Mouse (Mus musculus) CH12.LX (cell line): ENCODE measurements around the gene Adam22. TPM values are rescaled to one million over a fixed set of nuclear protein-coding genes. Genes with fewer than 3 reads are reported as not detected.

ENCODE experiments used
- DNase-seq: peaks from one replicate; pipeline ENCODE4 v3.0.0-alpha.2; 2013; ENCODE audit errors: extremely low read depth
- H3K27ac ChIP-seq: 2 replicates; pipeline ENCODE4 v1.5.1; 2012; ENCODE audit warnings: low read depth, mild to moderate bottlenecking, control low read depth, moderate library complexity; ENCODE audit not compliant: insufficient read depth
- H3K27me3 ChIP-seq: replicated peaks from 2 replicates; pipeline ENCODE3; 2012; ENCODE audit warnings: inconsistent platforms
- H3K36me3 ChIP-seq, 2 experiments: replicated peaks in 1 of 2; 2 replicates each; pipeline versions ENCODE3 to v1.6.1; 2012; ENCODE audit warnings: inconsistent platforms in 1 of 2, low read length in 1 of 2, mild to moderate bottlenecking in 1 of 2, mixed read lengths in 1 of 2, moderate library complexity in 1 of 2; ENCODE audit not compliant: control insufficient read depth in 1 of 2, insufficient read depth in 1 of 2
- H3K4me1 ChIP-seq, 2 experiments: 2 replicates each; pipeline ENCODE4 v1.6.1; 2012; ENCODE audit warnings: inconsistent platforms in 1 of 2, moderate library complexity in 1 of 2; ENCODE audit not compliant: insufficient read depth in 2 of 2, control insufficient read depth in 1 of 2
- H3K4me2 ChIP-seq: 2 replicates; pipeline ENCODE4 v1.6.1; 2012; ENCODE audit warnings: low read depth, mild to moderate bottlenecking, control low read depth; ENCODE audit not compliant: poor library complexity, insufficient read depth, severe bottlenecking
- H3K4me3 ChIP-seq, 3 experiments: fragments of 150-350 bp in 1 of 3; sonication (generic) in 1 of 3; replicated peaks in 1 of 3; 2 replicates each; pipeline versions ENCODE3 to v1.5.1; 2011 to 2012; ENCODE audit warnings: low read depth in 2 of 3, low read length in 2 of 3, mild to moderate bottlenecking in 2 of 3, moderate library complexity in 2 of 3, control low read depth in 1 of 3, improper control_type of control experiment in 1 of 3, inconsistent platforms in 1 of 3, mixed read lengths in 1 of 3; ENCODE audit not compliant: poor library complexity in 1 of 3
- H3K79me2 ChIP-seq: replicated peaks from 2 replicates; pipeline ENCODE4 v1.6.1; 2012; ENCODE audit warnings: mild to moderate bottlenecking, moderate library complexity; ENCODE audit not compliant: control insufficient read depth, poor library complexity, insufficient read depth, severe bottlenecking; ENCODE audit errors: extremely low read depth
- H3K9ac ChIP-seq: 2 replicates; pipeline ENCODE4 v1.6.1; 2012; ENCODE audit warnings: low read depth, mild to moderate bottlenecking, control low read depth, moderate library complexity; ENCODE audit not compliant: insufficient read depth
- H3K9me3 ChIP-seq: replicated peaks from 2 replicates; pipeline ENCODE3; 2012; ENCODE audit warnings: low read length, inconsistent platforms, mixed read lengths
- CHD2 ChIP-seq: IDR thresholded peaks from 2 replicates; pipeline ENCODE4 v1.6.1; 2011; ENCODE audit warnings: low read length, improper control_type of control experiment
- E2F4 ChIP-seq: IDR thresholded peaks from 2 replicates; pipeline ENCODE4 v1.6.1; 2011; ENCODE audit warnings: low read depth, low read length, improper control_type of control experiment; ENCODE audit not compliant: insufficient replicate concordance
- ETS1 ChIP-seq: conservative IDR thresholded peaks from 2 replicates; pipeline ENCODE4 v1.6.1; 2012; ENCODE audit warnings: low read depth, mild to moderate bottlenecking, inconsistent platforms, low read length, improper control_type of control experiment, moderate library complexity
- GABPA ChIP-seq: IDR thresholded peaks from 2 replicates; pipeline ENCODE4 v1.6.1; 2012; ENCODE audit warnings: low read depth, low read length, improper control_type of control experiment, inconsistent platforms; ENCODE audit not compliant: insufficient replicate concordance
- IRF4 ChIP-seq: IDR thresholded peaks from 2 replicates; pipeline ENCODE4 v1.6.1; 2014; ENCODE audit warnings: low read depth, mild to moderate bottlenecking, inconsistent platforms, low read length, improper control_type of control experiment
- JUN ChIP-seq: IDR thresholded peaks from 2 replicates; pipeline ENCODE4 v1.6.1; 2011; ENCODE audit warnings: low read depth, mild to moderate bottlenecking, low read length, improper control_type of control experiment, moderate library complexity; ENCODE audit not compliant: insufficient read depth
- JUND ChIP-seq: conservative IDR thresholded peaks from 2 replicates; pipeline ENCODE4 v1.6.1; 2011; ENCODE audit warnings: low read depth, low read length, improper control_type of control experiment
- KAT2A ChIP-seq: IDR thresholded peaks from 2 replicates; pipeline ENCODE4 v1.6.1; 2012; ENCODE audit warnings: low read length, improper control_type of control experiment, inconsistent platforms; ENCODE audit not compliant: insufficient replicate concordance
- MAFK ChIP-seq: IDR thresholded peaks from 2 replicates; pipeline ENCODE4 v1.6.1; 2011; ENCODE audit warnings: low read length, improper control_type of control experiment; ENCODE audit not compliant: insufficient replicate concordance
- MAX ChIP-seq: IDR thresholded peaks from 2 replicates; pipeline ENCODE4 v1.6.1; 2011; ENCODE audit warnings: low read length, improper control_type of control experiment
- MAZ ChIP-seq: IDR thresholded peaks from 2 replicates; pipeline ENCODE4 v1.6.1; 2012; ENCODE audit warnings: low read depth, mild to moderate bottlenecking, inconsistent platforms, low read length, improper control_type of control experiment, moderate library complexity
- MEF2A ChIP-seq: IDR thresholded peaks from 2 replicates; pipeline ENCODE4 v1.6.1; 2014; ENCODE audit warnings: low read depth, mild to moderate bottlenecking, inconsistent platforms, low read length, improper control_type of control experiment, borderline replicate concordance
- MXI1 ChIP-seq: IDR thresholded peaks from 2 replicates; pipeline ENCODE4 v1.6.1; 2011; ENCODE audit warnings: mild to moderate bottlenecking, low read depth, low read length, improper control_type of control experiment
- MYC ChIP-seq: IDR thresholded peaks from 2 replicates; pipeline ENCODE4 v1.6.1; 2011; ENCODE audit warnings: low read depth, mild to moderate bottlenecking, improper control_type of control experiment, low read length
- NELFE ChIP-seq: IDR thresholded peaks from 2 replicates; pipeline ENCODE4 v1.6.1; 2011; ENCODE audit warnings: low read depth, low read length, improper control_type of control experiment
- NRF1 ChIP-seq: IDR thresholded peaks from 2 replicates; pipeline ENCODE4 v1.6.1; 2014; ENCODE audit warnings: low read depth, mild to moderate bottlenecking, inconsistent platforms, low read length, improper control_type of control experiment, moderate library complexity
- PAX5 ChIP-seq: IDR thresholded peaks from 2 replicates; pipeline ENCODE4 v1.6.1; 2012; ENCODE audit warnings: low read length, inconsistent platforms, mixed read lengths
- POLR2A ChIP-seq: IDR thresholded peaks from 2 replicates; pipeline ENCODE4 v1.6.1; 2011; ENCODE audit warnings: low read depth, mild to moderate bottlenecking, improper control_type of control experiment, low read length
- POLR2AphosphoS2 ChIP-seq: IDR thresholded peaks from 2 replicates; pipeline ENCODE4 v1.6.1; 2011; ENCODE audit warnings: low read depth, low read length, improper control_type of control experiment
- RAD21 ChIP-seq: IDR thresholded peaks from 2 replicates; pipeline ENCODE4 v1.6.1; 2011; ENCODE audit warnings: low read depth, mild to moderate bottlenecking, low read length, improper control_type of control experiment, moderate library complexity
- RCOR1 ChIP-seq: conservative IDR thresholded peaks from 2 replicates; pipeline ENCODE4 v1.6.1; 2012; ENCODE audit warnings: low read depth, mild to moderate bottlenecking, inconsistent platforms, low read length, improper control_type of control experiment
- TBP ChIP-seq: conservative IDR thresholded peaks from 2 replicates; pipeline ENCODE4 v1.6.1; 2011; ENCODE audit warnings: low read depth, low read length, improper control_type of control experiment
- USF2 ChIP-seq: conservative IDR thresholded peaks from 2 replicates; pipeline ENCODE4 v1.6.1; 2011; ENCODE audit warnings: low read depth, low read length, improper control_type of control experiment
- ZC3H11A ChIP-seq: IDR thresholded peaks from 2 replicates; pipeline ENCODE4 v1.6.1; 2012; ENCODE audit warnings: low read depth, mild to moderate bottlenecking, inconsistent platforms, low read length, improper control_type of control experiment
- ZMIZ1 ChIP-seq: IDR thresholded peaks from 2 replicates; pipeline ENCODE4 v1.6.1; 2012; ENCODE audit warnings: low read depth, mild to moderate bottlenecking, inconsistent platforms, low read length, improper control_type of control experiment
- ZNF384 ChIP-seq: IDR thresholded peaks from 2 replicates; pipeline ENCODE4 v1.6.1; 2012; ENCODE audit warnings: low read depth, low read length, improper control_type of control experiment, inconsistent platforms
- dilution Hi-C: fragments of 300-500 bp; cut with MboI; formaldehyde crosslinking; loops from 2 replicates; pipeline ENCODE4 v1.14.3; 2020; ENCODE audit warnings: low sequenced_read_pairs; ENCODE audit not compliant: extremely low pct_unique_long_range_greater_than_20kb, extremely low pct_ligation_motif_present
- in situ Hi-C: fragments of 300-500 bp; cut with MboI; formaldehyde crosslinking; loops from 3 replicates; pipeline ENCODE4 v1.14.3; 2019; ENCODE audit warnings: low sequenced_read_pairs, low pct_ligation_motif_present, low pct_unique_long_range_greater_than_20kb, mixed read lengths
- polyA plus RNA-seq: library from polyadenylated mRNA; unstranded; fragments of >175 nt; gene quantifications from 2 replicates; pipeline ENCODE4 v1.2.1, GENCODE M21; 2012; ENCODE audit warnings: low read depth; ENCODE audit not compliant: insufficient read length
- total RNA-seq, 2 experiments: library from RNA; depleted of rRNA; stranded (reverse); fragments of 300-350 nt in 1 of 2; fragments of >200 nt in 1 of 2; gene quantifications; 2 replicates each; pipeline ENCODE4 v1.2.3; 2012 to 2014

Adam22 gene
- total and polyA plus RNA-seq, 3 experiments = 0.07 to 0.55 (median 0.14) TPM

DNA sequence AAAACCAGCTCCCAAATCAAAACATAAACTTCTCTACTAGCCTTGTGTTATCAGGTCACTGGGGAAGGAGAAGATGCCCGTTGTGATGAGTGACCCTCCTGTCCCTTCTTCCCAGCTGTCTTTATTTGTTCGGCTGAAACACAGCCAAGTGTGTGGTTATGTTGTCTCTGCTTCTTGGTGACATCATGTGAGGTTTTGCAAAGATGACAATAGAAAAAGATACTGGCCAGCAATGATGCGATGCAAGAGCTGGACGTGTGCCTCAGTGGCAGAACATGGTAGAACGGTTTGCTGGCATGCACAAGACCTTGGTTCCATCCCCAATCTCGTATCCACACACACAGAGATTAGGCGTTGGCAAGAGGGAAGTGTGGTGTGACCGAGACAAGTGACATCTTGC is 236.0 kb downstream of the Adam22 start:
- Histone ChIP-seq H3K27ac (no peak overlapping the region), H3K79me2 (no peaks in the 10 kb centered on the region), H3K4me2 (peak overlapping the region; percentile 43), H3K4me3 (no peak overlapping the region), H3K9me3 (no peaks in the 10 kb centered on the region), H3K27me3 (no peaks in the 10 kb centered on the region), H3K9ac (no peak overlapping the region), H3K36me3 (no peaks in the 10 kb centered on the region), H3K4me1 (peaks cover 0 to 5% of the 10 kb centered on the region in 2 experiments; a peak in 2 of 4 replicates)
- no peak for DNase-seq
- no peak for TF ChIP-seq CHD2
- TF ChIP-seq PAX5 = no peak
- TF ChIP-seq MYC = no peak
- TF ChIP-seq ZMIZ1 = no peak
- no peak for TF ChIP-seq MAFK
- no peak for TF ChIP-seq KAT2A
- TF ChIP-seq USF2 = no peak
- no peak for TF ChIP-seq TBP
- no peak for TF ChIP-seq POLR2AphosphoS2
- dilution Hi-C loops = no loop called here
- in situ Hi-C loops = no loop called here

GRCm38 (mm10) chr5:8129750-8130149 is 238.2 kb downstream of the Adam22 start:
- H3K27me3 ChIP-seq = no peaks in the 10 kb centered on the region
- no peak overlapping the region for H3K4me2 ChIP-seq
- no peak overlapping the region for H3K9ac ChIP-seq
- DNase-seq = no peak
- H3K27ac ChIP-seq = no peak overlapping the region
- H3K36me3 ChIP-seq = no peaks in the 10 kb centered on the region
- H3K79me2 ChIP-seq = no peaks in the 10 kb centered on the region
- no peak for TF ChIP-seq MXI1
- no peak for TF ChIP-seq KAT2A
- no peak for TF ChIP-seq ZNF384
- no peak for TF ChIP-seq MAFK
- TF ChIP-seq POLR2A = no peak
- TF ChIP-seq E2F4 = no peak
- TF ChIP-seq GABPA = no peak
- in situ Hi-C loops (no loop called here), dilution Hi-C loops (no loop called here)
- no peaks in the 10 kb centered on the region for H3K9me3 ChIP-seq
- no peak overlapping the region for H3K4me3 ChIP-seq
- H3K4me1 ChIP-seq = peaks cover 0 to 5% of the 10 kb centered on the region in 2 experiments; a peak in 2 of 4 replicates

GRCm38 (mm10) chr5:8120926-8121325 is 247.0 kb downstream of the Adam22 start:
- H3K4me1 ChIP-seq = no peaks in the 10 kb centered on the region
- H3K27ac ChIP-seq = no peak overlapping the region
- no peaks in the 10 kb centered on the region for H3K27me3 ChIP-seq
- H3K4me3 ChIP-seq = no peak overlapping the region
- H3K36me3 ChIP-seq = no peaks in the 10 kb centered on the region
- H3K79me2 ChIP-seq = no peaks in the 10 kb centered on the region
- DNase-seq = no peak
- in situ Hi-C loops = no loop called here
- dilution Hi-C loops = no loop called here
- H3K4me2 ChIP-seq = no peak overlapping the region
- TF ChIP-seq NRF1 = no peak
- TF ChIP-seq KAT2A = no peak
- no peak for TF ChIP-seq JUN
- TF ChIP-seq USF2 = no peak
- TF ChIP-seq MAZ = no peak
- TF ChIP-seq NELFE = no peak
- no peak for TF ChIP-seq MAX
- TF ChIP-seq POLR2AphosphoS2 = no peak
- no peak for TF ChIP-seq ZNF384
- TF ChIP-seq POLR2A = no peak
- no peak for TF ChIP-seq MEF2A
- no peak for TF ChIP-seq RAD21
- no peak for TF ChIP-seq TBP
- TF ChIP-seq RCOR1 = no peak
- no peak for TF ChIP-seq JUND
- TF ChIP-seq ZC3H11A = no peak
- no peak for TF ChIP-seq IRF4
- TF ChIP-seq ETS1 = no peak
- no peaks in the 10 kb centered on the region for H3K9me3 ChIP-seq
- no peak overlapping the region for H3K9ac ChIP-seq
